Mouse (Mus musculus) myocyte (in vitro differentiated cells): Measurements from ENCODE around the gene Gm37240. TPM values are rescaled to one million over a fixed set of nuclear protein-coding genes. Genes with fewer than 3 reads are reported as not detected.
A peak's percentile ranks its signal among the peaks of the same experiment; 100 is the strongest.
"Not testable (repeated sequence)": the region's sequence is repeated elsewhere in the genome, so short reads cannot be mapped to it uniquely, and the experiment has no call there.

ENCODE experiments used
- H3K27me3 ChIP-seq: one replicate; pipeline ENCODE4 v1.6.1; 2011; ENCODE audit not compliant: control insufficient read depth, insufficient read depth, insufficient read length
- H3K36me3 ChIP-seq: one replicate; pipeline ENCODE4 v1.6.1; 2011; ENCODE audit not compliant: control insufficient read depth, insufficient read depth
- H3K4me2 ChIP-seq: one replicate; pipeline ENCODE4 v1.6.1; 2011; ENCODE audit warnings: low read depth, control low read depth
- H3K4me3 ChIP-seq: one replicate; pipeline ENCODE4 v1.5.1; 2011; ENCODE audit warnings: mild to moderate bottlenecking, control low read depth, moderate library complexity
- H3K79me2 ChIP-seq: one replicate; pipeline ENCODE4 v1.6.1; 2011; ENCODE audit not compliant: control insufficient read depth, insufficient read depth
- H3ac ChIP-seq: one replicate; pipeline ENCODE4 v1.6.1; 2011; ENCODE audit not compliant: control insufficient read depth, insufficient read length
- CEBPB ChIP-seq: IDR thresholded peaks from 2 replicates; pipeline ENCODE4 v1.6.1; 2011; ENCODE audit warnings: mild to moderate bottlenecking, moderate library complexity; ENCODE audit not compliant: poor library complexity, insufficient read depth, severe bottlenecking
- E2F4 ChIP-seq: IDR thresholded peaks from one replicate; pipeline ENCODE4 v1.6.1; 2011; ENCODE audit warnings: mild to moderate bottlenecking, control low read depth, moderate library complexity; ENCODE audit not compliant: insufficient read depth
- MAX ChIP-seq: IDR thresholded peaks from one replicate; pipeline ENCODE4 v1.6.1; 2011; ENCODE audit warnings: low read depth, mild to moderate bottlenecking, control low read depth
- MYOD1 ChIP-seq, 3 experiments: IDR thresholded peaks; one replicate each; pipeline ENCODE4 v1.6.1; 2011; ENCODE audit warnings: control low read depth in 2 of 3, low read depth in 2 of 3, mild to moderate bottlenecking in 2 of 3, moderate library complexity in 1 of 3; ENCODE audit not compliant: insufficient read length in 2 of 3, control insufficient read depth in 1 of 3
- MYOG ChIP-seq, 3 experiments: IDR thresholded peaks; one replicate each; pipeline ENCODE4 v1.6.1; 2011; ENCODE audit warnings: control low read depth in 2 of 3, low read depth in 2 of 3, mild to moderate bottlenecking in 2 of 3; ENCODE audit not compliant: insufficient read length in 2 of 3, control insufficient read depth in 1 of 3, insufficient read depth in 1 of 3
- POLR2A ChIP-seq: IDR thresholded peaks from one replicate; pipeline ENCODE4 v1.6.1; 2011; ENCODE audit warnings: low read depth, mild to moderate bottlenecking, control low read depth, moderate library complexity; ENCODE audit not compliant: insufficient read length
- POLR2AphosphoS2 ChIP-seq: IDR thresholded peaks from one replicate; pipeline ENCODE4 v1.6.1; 2011; ENCODE audit warnings: low read depth, control low read depth; ENCODE audit not compliant: insufficient read length
- REST ChIP-seq: IDR thresholded peaks from one replicate; pipeline ENCODE4 v1.6.1; 2011; ENCODE audit warnings: mild to moderate bottlenecking, control low read depth, moderate library complexity; ENCODE audit not compliant: insufficient read depth, insufficient read length
- SRF ChIP-seq: IDR thresholded peaks from one replicate; pipeline ENCODE4 v1.6.1; 2011; ENCODE audit warnings: low read depth; ENCODE audit not compliant: control insufficient read depth, insufficient read length
- TCF12 ChIP-seq: IDR thresholded peaks from one replicate; pipeline ENCODE4 v1.6.1; 2011; ENCODE audit warnings: mild to moderate bottlenecking, control low read depth; ENCODE audit not compliant: poor library complexity, insufficient read depth, severe bottlenecking
- TCF3 ChIP-seq: IDR thresholded peaks from one replicate; pipeline ENCODE4 v1.6.1; 2011; ENCODE audit warnings: low read depth, control low read depth; ENCODE audit not compliant: insufficient read length
- USF1 ChIP-seq: IDR thresholded peaks from one replicate; pipeline ENCODE4 v1.6.1; 2011; ENCODE audit warnings: low read depth, mild to moderate bottlenecking, control low read depth, moderate library complexity
- polyA plus RNA-seq: library from polyadenylated mRNA; unstranded; fragments of >200 nt; fragmentation: generic; extraction: Trizol; gene quantifications from one replicate; pipeline ENCODE4 v1.2.1, GENCODE M21; 2012; ENCODE audit warnings: missing spikeins

The Gm37240 gene
- polyA plus RNA-seq, 1 experiment: 8.7 TPM

DNA sequence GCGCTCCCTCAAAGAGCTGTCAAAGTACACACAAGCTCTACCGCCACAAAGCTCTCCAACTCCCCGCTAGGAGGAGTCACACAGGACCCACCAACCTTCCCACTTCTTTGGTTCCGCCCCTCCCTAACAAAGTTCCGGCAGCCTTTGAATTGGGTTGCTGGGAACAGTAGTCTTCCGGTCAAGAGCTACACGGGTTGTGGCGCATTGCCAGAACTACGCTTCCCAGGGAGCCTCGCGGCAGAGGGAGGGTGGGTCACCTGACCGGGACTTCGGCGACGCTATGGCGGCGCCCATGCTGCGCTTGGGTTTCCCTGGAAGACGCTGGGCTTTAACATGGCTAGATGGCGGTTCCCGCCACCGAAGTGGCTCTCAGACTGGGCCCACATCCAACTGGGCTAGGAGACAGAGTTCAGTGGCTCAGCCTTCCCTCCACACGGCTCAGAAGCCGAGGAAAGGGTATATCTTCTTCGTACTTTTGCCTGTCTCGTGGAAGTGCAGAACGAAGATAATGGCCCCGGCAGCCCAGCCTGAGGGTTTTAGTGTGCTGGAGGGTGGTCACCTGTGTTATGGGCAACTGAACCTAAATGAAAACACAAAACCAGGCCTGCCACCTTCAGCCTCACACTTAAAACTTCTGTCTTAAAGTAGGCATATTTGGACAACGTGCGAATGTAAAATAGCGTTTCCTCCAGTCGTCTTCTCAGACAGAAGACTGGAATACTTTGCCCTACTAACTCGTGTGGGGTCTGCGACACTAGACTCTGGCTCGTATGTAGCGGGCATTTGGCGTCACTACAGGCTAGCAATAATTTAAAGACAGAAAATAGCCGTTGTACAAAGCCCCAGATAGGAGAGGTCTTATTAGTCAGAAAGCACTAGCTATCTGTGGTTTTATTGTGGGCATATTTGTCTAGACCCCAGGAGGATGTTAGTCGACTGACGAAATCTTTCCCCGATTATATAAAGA lies 313.2 kb downstream of the Gm37240 start, which contains the start of gene Gatb:
Gatb (plus strand) TSS at position 256 of the 967 bp plus-strand sequence.
- TF ChIP-seq E2F4 (no peak), POLR2AphosphoS2 (no peak), MAX (no peak), POLR2A (peak; percentile 50), TCF12 (no peak), MYOD1 (IDR thresholded peaks at IDR 0.05; ENCODE audit: control insufficient read depth in 1 of 3, insufficient read length in 2 of 3, low read depth in 2 of 3) (no peak), REST (no peak), TCF3 (no peak), CEBPB (no peak), MYOG (IDR thresholded peaks at IDR 0.05; ENCODE audit: control insufficient read depth in 1 of 3, insufficient read depth in 1 of 3, insufficient read length in 2 of 3, low read depth in 2 of 3) (peak in 1 of 3 experiments; percentile 2), SRF (no peak), USF1 (peak; percentile 99)

DNA sequence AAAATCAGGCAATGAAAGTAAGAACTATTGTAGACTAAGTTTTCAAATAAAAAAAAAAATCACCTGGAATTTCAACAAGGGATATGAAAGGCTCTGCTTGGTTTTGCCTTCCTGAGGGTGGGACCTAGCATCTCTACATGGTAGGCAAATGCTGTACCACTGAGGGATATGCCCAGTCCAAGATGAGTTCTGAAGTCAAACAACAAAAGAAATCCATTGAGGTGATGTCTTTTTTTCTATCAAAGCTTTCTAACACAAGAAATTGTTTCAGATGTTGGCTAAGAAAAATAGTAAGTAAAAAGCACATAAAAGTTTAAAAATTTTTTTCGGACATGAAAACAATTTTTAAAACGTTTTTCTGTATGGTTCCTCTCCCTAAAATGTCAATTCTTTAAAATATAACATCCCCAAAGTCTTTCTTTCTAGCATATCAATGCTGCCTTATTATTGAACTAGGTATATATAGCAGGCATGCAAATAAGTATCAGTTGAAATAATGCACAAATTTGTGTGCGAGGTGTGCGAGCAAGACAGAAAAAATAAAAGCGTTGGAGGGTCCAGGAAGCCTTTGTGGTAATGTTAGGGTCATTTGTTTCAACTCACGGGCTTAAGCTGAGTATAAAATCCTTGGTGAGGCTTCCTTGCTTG lies 314.0 kb downstream of the Gm37240 start:
- Histone ChIP-seq H3K79me2 (no peaks in the 10 kb centered on the region), H3K36me3 (no peaks in the 10 kb centered on the region), H3ac (no peak overlapping the region), H3K27me3 (no peaks in the 10 kb centered on the region), H3K4me3 (peak overlapping the region; percentile 62), H3K4me2 (peak overlapping the region; percentile 79)
- no peak for TF ChIP-seq TCF3
- TF ChIP-seq SRF: no peak
- no peak for TF ChIP-seq REST
- no peak for TF ChIP-seq MYOG (IDR thresholded peaks at IDR 0.05; ENCODE audit: control insufficient read depth in 1 of 3, insufficient read depth in 1 of 3, insufficient read length in 2 of 3, low read depth in 2 of 3)
- TF ChIP-seq TCF12: no peak
- no peak for TF ChIP-seq MYOD1 (IDR thresholded peaks at IDR 0.05; ENCODE audit: control insufficient read depth in 1 of 3, insufficient read length in 2 of 3, low read depth in 2 of 3)
- no peak for TF ChIP-seq POLR2A
- no peak for TF ChIP-seq CEBPB
- no peak for TF ChIP-seq USF1
- no peak for TF ChIP-seq E2F4
- no peak for TF ChIP-seq MAX
- no peak for TF ChIP-seq POLR2AphosphoS2

More for the DNA sequence above, 313.2 kb downstream of the Gm37240 start, which contains the start of gene Gatb:
- peak within 1 kb of the TSS; percentile 62 for H3K4me3 ChIP-seq
- H3K27me3 ChIP-seq: no peaks in the 10 kb centered on the region
- H3K4me2 ChIP-seq: peak within 1 kb of the TSS; percentile 83
- H3K36me3 ChIP-seq: no peaks in the 10 kb centered on the region
- no peak within 1 kb of the TSS for H3ac ChIP-seq
- no peaks in the 10 kb centered on the region for H3K79me2 ChIP-seq

DNA sequence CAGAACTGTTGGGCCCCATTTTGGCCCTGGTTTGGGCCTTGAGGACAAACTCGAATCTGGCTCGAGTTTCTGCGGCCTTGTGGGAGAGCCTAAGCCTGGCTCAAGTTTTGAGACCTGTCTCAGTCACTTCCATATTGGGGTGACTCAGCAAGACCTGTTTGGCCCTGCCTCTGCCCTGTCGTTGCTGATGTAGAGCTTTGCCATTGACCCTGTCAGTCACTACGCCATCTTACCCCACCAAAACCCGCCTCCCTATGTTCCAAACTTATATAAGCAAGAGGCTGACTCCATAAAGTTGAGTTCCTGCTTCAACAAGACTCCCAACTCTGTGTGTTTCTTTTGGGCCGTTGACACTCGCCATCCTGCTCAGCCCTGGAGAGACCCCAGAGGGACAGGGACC lies 314.8 kb downstream of the Gm37240 start:
- H3ac ChIP-seq, H3K4me3 ChIP-seq, H3K79me2 ChIP-seq, H3K4me2 ChIP-seq, H3K27me3 ChIP-seq, H3K36me3 ChIP-seq: not testable (repeated sequence)

DNA sequence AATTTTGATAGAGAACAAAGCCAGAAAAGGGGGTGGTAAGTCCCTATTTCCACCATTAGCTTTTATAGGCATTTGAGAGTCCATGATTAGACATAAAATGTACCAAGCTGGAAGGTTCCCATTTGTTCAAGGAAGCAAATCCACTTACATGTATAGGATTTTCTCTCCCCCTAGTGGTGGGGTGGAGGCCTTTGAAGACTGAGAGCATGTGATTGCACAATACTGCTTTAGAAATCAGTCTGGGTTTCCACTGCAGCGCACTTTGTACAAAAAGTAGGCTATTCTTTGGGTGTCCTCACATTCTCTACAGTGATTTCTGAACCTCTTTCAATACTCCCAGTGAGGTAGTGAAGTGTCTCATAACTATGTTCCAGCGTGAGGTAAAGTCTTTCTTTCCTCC lies 316.0 kb downstream of the Gm37240 start:
- Histone ChIP-seq H3K79me2 (no peaks in the 10 kb centered on the region), H3ac (no peak overlapping the region), H3K36me3 (no peaks in the 10 kb centered on the region), H3K4me3 (no peak overlapping the region), H3K4me2 (peak overlapping the region; percentile 44), H3K27me3 (no peaks in the 10 kb centered on the region)
- TF ChIP-seq MYOG (IDR thresholded peaks at IDR 0.05; ENCODE audit: control insufficient read depth in 1 of 3, insufficient read depth in 1 of 3, insufficient read length in 2 of 3, low read depth in 2 of 3): no peak
- TF ChIP-seq POLR2A: no peak
- no peak for TF ChIP-seq MYOD1 (IDR thresholded peaks at IDR 0.05; ENCODE audit: control insufficient read depth in 1 of 3, insufficient read length in 2 of 3, low read depth in 2 of 3)
- no peak for TF ChIP-seq POLR2AphosphoS2
- no peak for TF ChIP-seq E2F4
- no peak for TF ChIP-seq SRF
- no peak for TF ChIP-seq TCF3
- TF ChIP-seq USF1: peak; percentile 3
- TF ChIP-seq REST: no peak
- TF ChIP-seq MAX: no peak
- TF ChIP-seq CEBPB: peak; percentile 99
- TF ChIP-seq TCF12: no peak

DNA sequence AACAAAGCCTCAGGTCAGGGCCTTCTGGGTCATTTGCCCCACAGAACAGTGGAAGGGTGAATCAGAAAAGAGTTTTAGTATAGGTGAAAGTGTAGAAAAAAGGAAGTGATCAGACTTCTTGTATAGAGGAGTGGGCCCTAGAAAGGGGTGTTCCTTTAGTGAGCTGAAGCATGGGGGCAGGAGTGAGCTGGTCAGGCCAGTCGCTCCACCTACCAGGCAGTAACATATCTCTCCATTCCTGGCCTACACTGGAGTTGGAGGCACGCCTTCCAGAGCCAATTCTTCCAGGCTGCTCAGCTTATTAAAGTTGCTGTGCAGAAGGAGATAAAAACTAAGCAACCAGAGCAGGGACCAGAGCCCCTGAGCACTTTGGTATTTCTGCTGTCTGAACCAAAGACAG lies 322.7 kb downstream of the Gm37240 start:
- H3K4me3 ChIP-seq: no peak overlapping the region
- TF ChIP-seq MYOG (IDR thresholded peaks at IDR 0.05; ENCODE audit: control insufficient read depth in 1 of 3, insufficient read depth in 1 of 3, insufficient read length in 2 of 3, low read depth in 2 of 3) (no peak), POLR2A (no peak), CEBPB (no peak)
- H3K79me2 ChIP-seq: no peaks in the 10 kb centered on the region
- no peak overlapping the region for H3ac ChIP-seq
- H3K27me3 ChIP-seq: no peaks in the 10 kb centered on the region
- no peaks in the 10 kb centered on the region for H3K36me3 ChIP-seq
- H3K4me2 ChIP-seq: no peak overlapping the region
